Mouse (Mus musculus): ENCODE measurements around the gene Ran. TPM values are rescaled to one million over a fixed set of nuclear protein-coding genes. Genes with fewer than 3 reads are reported as not detected.

Ran gene
- polyA plus RNA-seq, 2 experiments, result 221 to 461 TPM

- Histone ChIP-seq H3K9me3 (ENCODE audit: control insufficient read depth, low read length) (no peaks in the 10 kb centered on the region), H3K9ac (replicated peaks) (no peak overlapping the region), H3K4me1 (replicated peaks; ENCODE audit: control insufficient read depth in 2 of 2, insufficient read depth in 2 of 2, low read length in 1 of 2) (peaks cover 26 to 36% of the 10 kb centered on the region in 2 experiments), H3K4me3 (ENCODE audit: insufficient read depth in 1 of 2, low read depth in 2 of 2, low read length in 2 of 2) (no peak overlapping the region), H3K27ac (peak overlapping the region; percentile 79), H3K4me2 (ENCODE audit: low read depth) (no peak overlapping the region; the same call in 1 of the 2 replicates), H3K36me3 (replicated peaks; ENCODE audit: control insufficient read depth, insufficient read depth, low read depth) (peaks cover 19% of the 10 kb centered on the region), H3K27me3 (ENCODE audit: control insufficient read depth, insufficient read depth, low read length) (no peaks in the 10 kb centered on the region)
- 39% methylated on average over 3 of the region's 3 CpGs for WGBS (ENCODE audit: insufficient replicate concordance)
- TF ChIP-seq CTCF (IDR thresholded peaks at IDR 0.05; ENCODE audit: low read depth), result no peak
- TF ChIP-seq EP300 (IDR thresholded peaks at IDR 0.05; ENCODE audit: low read depth), result no peak
- ATAC-seq (ENCODE audit: insufficient read depth), result no peak
- no peak for DNase-seq (ENCODE audit: low read depth in 3 of 3, low spot score in 3 of 3)
These were observed 10.3 kb upstream of the Ran start for GRCm38 (mm10) chr5:129009577-129009976.

DNA sequence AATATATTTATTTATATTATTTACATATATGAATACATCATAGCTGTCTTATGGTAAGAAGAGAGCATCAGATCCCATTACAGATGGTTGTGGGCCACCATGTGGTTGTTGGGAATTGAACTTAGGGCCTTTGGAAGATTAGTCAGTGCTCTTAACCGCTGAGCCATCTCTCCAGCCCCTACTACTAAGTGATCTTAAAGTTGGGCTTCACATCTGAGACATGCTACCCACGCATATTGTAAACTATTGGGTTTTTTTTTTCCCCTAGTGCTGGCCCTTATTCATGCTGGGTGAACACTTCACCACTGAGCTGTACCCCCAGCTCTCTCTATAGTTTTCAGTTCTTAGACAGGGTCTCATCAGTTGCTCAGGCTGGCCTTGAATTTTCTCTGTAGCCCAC, 8.9 kb upstream of the Ran start:
- DNase-seq (ENCODE audit: low read depth in 3 of 3, low spot score in 3 of 3) (no peak), ATAC-seq (ENCODE audit: insufficient read depth) (no peak)
- H3K9me3 ChIP-seq (ENCODE audit: control insufficient read depth, low read length), result no peaks in the 10 kb centered on the region
- peaks cover 12 to 22% of the 10 kb centered on the region in 2 experiments for H3K4me1 ChIP-seq (replicated peaks; ENCODE audit: control insufficient read depth in 2 of 2, insufficient read depth in 2 of 2, low read length in 1 of 2)
- no peak overlapping the region for H3K27ac ChIP-seq
- H3K4me3 ChIP-seq (ENCODE audit: insufficient read depth in 1 of 2, low read depth in 2 of 2, low read length in 2 of 2), result no peak overlapping the region
- no peak overlapping the region for H3K4me2 ChIP-seq (ENCODE audit: low read depth)
- no peak overlapping the region for H3K9ac ChIP-seq (replicated peaks)
- peaks cover 5% of the 10 kb centered on the region for H3K36me3 ChIP-seq (replicated peaks; ENCODE audit: control insufficient read depth, insufficient read depth, low read depth)
- H3K27me3 ChIP-seq (ENCODE audit: control insufficient read depth, insufficient read depth, low read length), result no peaks in the 10 kb centered on the region
- no peak for TF ChIP-seq EP300 (IDR thresholded peaks at IDR 0.05; ENCODE audit: low read depth)
- TF ChIP-seq CTCF (IDR thresholded peaks at IDR 0.05; ENCODE audit: low read depth), result no peak
- WGBS (ENCODE audit: insufficient replicate concordance), result 84% methylated on average over 2 of the region's 2 CpGs

GRCm38 (mm10) chr5:129015020-129015419, 4.8 kb upstream of the Ran start:
- WGBS (ENCODE audit: insufficient replicate concordance), result 44% methylated on average over 3 of the region's 3 CpGs
- Histone ChIP-seq H3K4me2 (ENCODE audit: low read depth) (no peak overlapping the region), H3K4me3 (ENCODE audit: insufficient read depth in 1 of 2, low read depth in 2 of 2, low read length in 2 of 2) (no peak overlapping the region), H3K36me3 (replicated peaks; ENCODE audit: control insufficient read depth, insufficient read depth, low read depth) (no peaks in the 10 kb centered on the region), H3K9ac (replicated peaks) (no peak overlapping the region), H3K27me3 (ENCODE audit: control insufficient read depth, insufficient read depth, low read length) (no peaks in the 10 kb centered on the region), H3K27ac (no peak overlapping the region), H3K4me1 (replicated peaks; ENCODE audit: control insufficient read depth in 2 of 2, insufficient read depth in 2 of 2, low read length in 1 of 2) (peaks cover 12 to 17% of the 10 kb centered on the region in 2 experiments), H3K9me3 (ENCODE audit: control insufficient read depth, low read length) (no peaks in the 10 kb centered on the region)
- no peak for DNase-seq (ENCODE audit: low read depth in 3 of 3, low spot score in 3 of 3)
- TF ChIP-seq CTCF (IDR thresholded peaks at IDR 0.05; ENCODE audit: low read depth) (no peak), EP300 (IDR thresholded peaks at IDR 0.05; ENCODE audit: low read depth) (no peak)
- ATAC-seq (ENCODE audit: insufficient read depth), result no peak

DNA sequence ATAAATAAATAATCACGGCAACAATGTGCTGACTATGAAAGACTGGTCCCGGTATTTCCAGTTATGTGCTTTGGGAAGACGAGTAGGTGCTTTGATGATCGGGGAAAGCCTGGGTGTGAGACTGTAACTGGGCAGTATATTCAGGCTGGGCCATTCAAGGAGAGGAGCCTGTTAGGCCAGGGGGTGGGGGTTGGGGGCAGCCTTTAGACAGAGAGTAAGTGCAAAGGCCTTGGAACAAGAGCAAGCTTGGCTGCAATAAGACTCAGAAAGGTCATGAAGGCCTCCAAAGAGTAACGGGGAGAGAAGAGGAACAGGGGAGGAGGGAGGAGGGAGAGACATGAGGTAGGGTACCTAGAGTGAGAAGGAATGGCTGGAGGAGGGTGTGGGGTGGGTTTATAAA, 4.3 kb upstream of the Ran start:
- peaks cover 12 to 17% of the 10 kb centered on the region in 2 experiments for H3K4me1 ChIP-seq (replicated peaks; ENCODE audit: control insufficient read depth in 2 of 2, insufficient read depth in 2 of 2, low read length in 1 of 2)
- WGBS (ENCODE audit: insufficient replicate concordance), result 72% methylated on average over 5 of the region's 5 CpGs
- H3K4me2 ChIP-seq (ENCODE audit: low read depth), result no peak overlapping the region
- H3K36me3 ChIP-seq (replicated peaks; ENCODE audit: control insufficient read depth, insufficient read depth, low read depth), result no peaks in the 10 kb centered on the region
- no peak for DNase-seq (ENCODE audit: low read depth in 3 of 3, low spot score in 3 of 3)
- TF ChIP-seq EP300 (IDR thresholded peaks at IDR 0.05; ENCODE audit: low read depth) (no peak), CTCF (IDR thresholded peaks at IDR 0.05; ENCODE audit: low read depth) (no peak)
- H3K9me3 ChIP-seq (ENCODE audit: control insufficient read depth, low read length), result no peaks in the 10 kb centered on the region
- no peak for ATAC-seq (ENCODE audit: insufficient read depth)
- no peak overlapping the region for H3K9ac ChIP-seq (replicated peaks)
- H3K27ac ChIP-seq, result no peak overlapping the region
- no peaks in the 10 kb centered on the region for H3K27me3 ChIP-seq (ENCODE audit: control insufficient read depth, insufficient read depth, low read length)
- H3K4me3 ChIP-seq (ENCODE audit: insufficient read depth in 1 of 2, low read depth in 2 of 2, low read length in 2 of 2), result no peak overlapping the region

DNA sequence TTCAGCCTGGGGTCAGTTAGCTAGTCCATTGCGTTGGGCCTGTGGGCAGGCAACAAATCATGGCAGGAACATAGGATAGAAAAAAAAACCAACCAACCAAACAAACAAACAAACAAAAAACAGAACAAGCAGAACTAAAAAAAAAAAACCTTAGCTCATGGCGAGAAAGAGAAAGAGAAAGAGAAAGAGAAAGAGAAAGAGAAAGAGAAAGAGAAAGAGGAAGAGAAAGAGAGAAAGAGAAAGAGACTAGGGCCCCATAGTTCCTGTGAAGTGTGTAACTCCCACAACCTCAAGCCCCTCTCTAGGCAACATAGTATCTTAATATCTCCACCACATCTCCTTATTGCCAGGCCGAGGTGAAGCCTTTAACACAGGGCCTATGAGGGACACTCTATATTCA, 3.5 kb upstream of the Ran start:
- no peaks in the 10 kb centered on the region for H3K9me3 ChIP-seq (ENCODE audit: control insufficient read depth, low read length)
- WGBS (ENCODE audit: insufficient replicate concordance), result 66% methylated on average over 3 of the region's 3 CpGs
- no peak for ATAC-seq (ENCODE audit: insufficient read depth)
- peaks cover 6% of the 10 kb centered on the region for H3K36me3 ChIP-seq (replicated peaks; ENCODE audit: control insufficient read depth, insufficient read depth, low read depth)
- H3K4me1 ChIP-seq (replicated peaks; ENCODE audit: control insufficient read depth in 2 of 2, insufficient read depth in 2 of 2, low read length in 1 of 2), result peaks cover 12 to 17% of the 10 kb centered on the region in 2 experiments
- no peak for TF ChIP-seq CTCF (IDR thresholded peaks at IDR 0.05; ENCODE audit: low read depth)
- no peak for DNase-seq (ENCODE audit: low read depth in 3 of 3, low spot score in 3 of 3)
- H3K4me2 ChIP-seq (ENCODE audit: low read depth), result no peak overlapping the region
- no peak overlapping the region for H3K4me3 ChIP-seq (ENCODE audit: insufficient read depth in 1 of 2, low read depth in 2 of 2, low read length in 2 of 2)
- H3K27me3 ChIP-seq (ENCODE audit: control insufficient read depth, insufficient read depth, low read length), result no peaks in the 10 kb centered on the region
- no peak overlapping the region for H3K27ac ChIP-seq
- H3K9ac ChIP-seq (replicated peaks), result no peak overlapping the region

Data from liver, embryonic 14.5 days (tissue).